Mouse (Mus musculus) liver, embryonic 15.5 days (tissue): Measurements from ENCODE around the gene Akap14. TPM values are rescaled to one million over a fixed set of nuclear protein-coding genes. Genes with fewer than 3 reads are reported as not detected.

ENCODE experiments used
- ATAC-seq: fragments of 200-750 bp; cut with Nextera tagmentation; 2 replicates; pipeline ENCODE4 v1.8.0; 2017; ENCODE audit warnings: moderate number of reproducible peaks, mild to moderate bottlenecking, moderate library complexity; ENCODE audit not compliant: insufficient read depth
- H3K27ac ChIP-seq: fragments of 300-500 bp; sonication (generic); replicated peaks from 2 replicates; pipeline ENCODE4 v1.5.1; 2015; ENCODE audit warnings: mild to moderate bottlenecking, inconsistent platforms
- H3K27me3 ChIP-seq: fragments of 300-500 bp; sonication (generic); 2 replicates; pipeline ENCODE4 v1.6.1; 2015; ENCODE audit warnings: mild to moderate bottlenecking, inconsistent platforms
- H3K36me3 ChIP-seq: fragments of 300-500 bp; sonication (generic); replicated peaks from 2 replicates; pipeline ENCODE4 v1.6.1; 2015; ENCODE audit warnings: moderate library complexity, mild to moderate bottlenecking, inconsistent platforms
- H3K4me1 ChIP-seq: fragments of 300-500 bp; sonication (generic); replicated peaks from 2 replicates; pipeline ENCODE4 v1.6.1; 2015; ENCODE audit warnings: inconsistent platforms
- H3K4me2 ChIP-seq: fragments of 300-500 bp; sonication (generic); 2 replicates; pipeline ENCODE4 v1.6.1; 2015; ENCODE audit warnings: moderate library complexity, mild to moderate bottlenecking, inconsistent platforms
- H3K4me3 ChIP-seq: fragments of 300-500 bp; sonication (generic); replicated peaks from 2 replicates; pipeline ENCODE4 v1.5.1; 2015; ENCODE audit warnings: mild to moderate bottlenecking, inconsistent platforms
- H3K9ac ChIP-seq: fragments of 300-500 bp; sonication (generic); 2 replicates; pipeline ENCODE4 v1.6.1; 2015; ENCODE audit warnings: moderate library complexity, mild to moderate bottlenecking, inconsistent platforms
- H3K9me3 ChIP-seq: fragments of 300-500 bp; sonication (generic); replicated peaks from 2 replicates; pipeline ENCODE4 v1.6.1; 2016; ENCODE audit warnings: inconsistent platforms
- WGBS: fragments of 180-500 bp; shearing (Covaris S2); methylation state at CpG from one replicate; pipeline ENCODE4 v1.1.7; 2015; ENCODE audit warnings: mixed read lengths; ENCODE audit not compliant: insufficient replicate concordance; 5-methylcytosine and 5-hydroxymethylcytosine counted together
- polyA plus RNA-seq: library from polyadenylated mRNA; unstranded; fragments of >200 nt; fragmentation: Nextera tagmentation; extraction: Ambion mirVana; gene quantifications from 2 replicates; pipeline ENCODE4 v1.2.1, GENCODE M21; 2015

Akap14 gene
- polyA plus RNA-seq, 1 experiment from 2014 or later: not detected

GRCm38 (mm10) chrX:37103826-37104225 lies 64.8 kb downstream of the Akap14 start:
- WGBS: 75% methylated on average over 2 of the region's 2 CpGs
- H3K4me3 ChIP-seq: no peak overlapping the region
- no peaks in the 10 kb centered on the region for H3K9me3 ChIP-seq
- peaks cover 26% of the 10 kb centered on the region; the same call in 1 of the 2 replicates for H3K36me3 ChIP-seq
- H3K27me3 ChIP-seq: no peaks in the 10 kb centered on the region
- H3K4me1 ChIP-seq: peaks cover 2% of the 10 kb centered on the region; the same call in 1 of the 2 replicates
- H3K27ac ChIP-seq: no peak overlapping the region
- no peak for ATAC-seq
- H3K9ac ChIP-seq: no peak overlapping the region
- no peak overlapping the region for H3K4me2 ChIP-seq

Other genes with a start within 250 kb of the Akap14 start
- 3.4 and 3.9 TPM in 2 replicates for gene Sept6, start 177.0 kb downstream of the Akap14 start, polyA plus RNA-seq
- 0.06 and 0.09 TPM in 2 replicates for gene Sowahd, start 120.0 kb downstream of the Akap14 start, polyA plus RNA-seq
- gene Rpl39, start 83.4 kb downstream of the Akap14 start, polyA plus RNA-seq: 219 and 316 TPM in 2 replicates
- gene Upf3b, start 58.5 kb downstream of the Akap14 start, polyA plus RNA-seq: 8.1 and 8.3 TPM in 2 replicates
- gene Nkap, start 42.0 kb downstream of the Akap14 start, polyA plus RNA-seq: 4.9 and 5.1 TPM in 2 replicates
- gene Ndufa1, start 22.3 kb upstream of the Akap14 start, polyA plus RNA-seq: 216 and 235 TPM in 2 replicates
- gene Rnf113a1, start 22.4 kb upstream of the Akap14 start, polyA plus RNA-seq: 2.7 TPM in 2 replicates
- not detected in 2 replicates for gene Gm9, start 42.2 kb upstream of the Akap14 start, polyA plus RNA-seq
- not detected in 2 replicates for gene Rhox1, start 53.4 kb upstream of the Akap14 start, polyA plus RNA-seq
- not detected in 2 replicates for gene Rhox2a, start 76.1 kb upstream of the Akap14 start, polyA plus RNA-seq
- gene Rhox3a, start 81.1 kb upstream of the Akap14 start, polyA plus RNA-seq: not detected in 2 replicates
- gene Rhox4a, start 96.5 kb upstream of the Akap14 start, polyA plus RNA-seq: not detected in 2 replicates
- gene Rhox3a2, start 211.2 kb upstream of the Akap14 start, polyA plus RNA-seq: not detected in 2 replicates
- not detected in 2 replicates for gene Rhox4a2, start 222.0 kb upstream of the Akap14 start, polyA plus RNA-seq
- not detected in 2 replicates for gene Rhox2b, start 243.2 kb upstream of the Akap14 start, polyA plus RNA-seq